ENCODE assay signal across 11 mouse cellular contexts in genomic region chr10:69555592-69555991, GRCm38 (mm10).
"Had no signal": no experiment of that assay in that cellular context is flagged by ENCODE, and none has a peak within 500 bp of the region (broad histone marks: within the 10 kb centered on the region; RNA-seq: fewer than 3 reads in every experiment).

No protein-coding gene starts in this region.

- DNase-seq: layer of hippocampus, adult 9-11 months had no signal

- H3K4me3 ChIP-seq: layer of hippocampus, adult 2 months; limb, embryonic 10.5 days; limb, embryonic 13.5 days; liver, embryonic 12.5 days; liver, embryonic 15.5 days; lung, embryonic 15.5 days; midbrain, embryonic 13.5 days had no signal

- H3K36me3 ChIP-seq: limb, embryonic 10.5 days; limb, embryonic 13.5 days; liver, embryonic 12.5 days; liver, embryonic 15.5 days; lung, embryonic 15.5 days; midbrain, embryonic 13.5 days had no signal

- H3K4me1 ChIP-seq: limb, embryonic 10.5 days; limb, embryonic 13.5 days; liver, embryonic 15.5 days; lung, embryonic 15.5 days had no signal

- H3K27ac ChIP-seq: kidney, postnatal 0 days; layer of hippocampus, adult 2 months; limb, embryonic 10.5 days; limb, embryonic 13.5 days; liver, embryonic 12.5 days; liver, embryonic 15.5 days; lung, embryonic 15.5 days; midbrain, embryonic 13.5 days; stomach, postnatal 0 days had no signal

- H3K9me3 ChIP-seq: limb, embryonic 10.5 days; limb, embryonic 13.5 days; liver, embryonic 12.5 days; liver, embryonic 15.5 days; lung, embryonic 15.5 days; midbrain, embryonic 13.5 days had no signal

- H3K4me2 ChIP-seq: limb, embryonic 13.5 days; liver, embryonic 12.5 days; liver, embryonic 15.5 days; lung, embryonic 15.5 days; midbrain, embryonic 13.5 days had no signal

- ATAC-seq: liver, embryonic 12.5 days; midbrain, embryonic 16.5 days had no signal

- H3K27me3 ChIP-seq: limb, embryonic 13.5 days; liver, embryonic 12.5 days; liver, embryonic 15.5 days; lung, embryonic 15.5 days; midbrain, embryonic 13.5 days had no signal

- H3K9ac ChIP-seq: limb, embryonic 13.5 days; liver, embryonic 12.5 days; liver, embryonic 15.5 days; lung, embryonic 15.5 days; midbrain, embryonic 13.5 days had no signal
